Mouse (Mus musculus) MEL (cell line): ENCODE measurements around the gene Smc3. TPM values are rescaled to one million over a fixed set of nuclear protein-coding genes. Genes with fewer than 3 reads are reported as not detected.

Source experiments
- DNase-seq: peaks from one replicate; pipeline ENCODE4 v3.0.0; 2011; ENCODE audit warnings: low read depth, low spot score
- H3K27ac ChIP-seq: 2 replicates; pipeline ENCODE4 v1.5.1; 2012; ENCODE audit warnings: low read depth, mild to moderate bottlenecking, control low read depth, low read length, moderate library complexity; ENCODE audit not compliant: control insufficient read depth
- H3K27me3 ChIP-seq, 2 experiments: fragments of 150-350 bp in 1 of 2; sonication (generic) in 1 of 2; 2 replicates each; pipeline ENCODE4 v1.6.1; 2012; ENCODE audit warnings: low read length in 2 of 2, mild to moderate bottlenecking in 2 of 2, improper control_type of control experiment in 1 of 2, moderate library complexity in 1 of 2; ENCODE audit not compliant: insufficient read depth in 2 of 2, control insufficient read depth in 1 of 2
- H3K36me3 ChIP-seq, 2 experiments: 2 replicates each; pipeline ENCODE4 v1.6.1; 2012 to 2014; ENCODE audit warnings: low read length in 2 of 2, improper control_type of control experiment in 1 of 2, inconsistent platforms in 1 of 2, mild to moderate bottlenecking in 1 of 2; ENCODE audit not compliant: insufficient read depth in 2 of 2, control insufficient read depth in 1 of 2
- H3K4me1 ChIP-seq, 2 experiments: fragments of 150-350 bp in 1 of 2; sonication (generic) in 1 of 2; 2 replicates each; pipeline ENCODE4 v1.6.1; 2012; ENCODE audit warnings: low read length in 2 of 2, improper control_type of control experiment in 1 of 2, mild to moderate bottlenecking in 1 of 2; ENCODE audit not compliant: insufficient read depth in 2 of 2, control insufficient read depth in 1 of 2
- H3K4me3 ChIP-seq, 2 experiments: fragments of 150-350 bp in 1 of 2; sonication (generic) in 1 of 2; 2 replicates each; pipeline ENCODE4 v1.5.1; 2012; ENCODE audit warnings: low read depth in 2 of 2, low read length in 2 of 2, mild to moderate bottlenecking in 2 of 2, moderate library complexity in 2 of 2, control low read depth in 1 of 2, improper control_type of control experiment in 1 of 2; ENCODE audit not compliant: control insufficient read depth in 1 of 2, insufficient read depth in 1 of 2
- H3K79me2 ChIP-seq: 2 replicates; pipeline ENCODE4 v1.6.1; 2012; ENCODE audit warnings: mild to moderate bottlenecking, low read length, moderate library complexity; ENCODE audit not compliant: control insufficient read depth, poor library complexity, insufficient read depth
- H3K9ac ChIP-seq: 2 replicates; pipeline ENCODE4 v1.6.1; 2012; ENCODE audit warnings: low read depth, mild to moderate bottlenecking, control low read depth, low read length, moderate library complexity; ENCODE audit not compliant: control insufficient read depth, poor library complexity, severe bottlenecking
- H3K9me3 ChIP-seq: fragments of 150-350 bp; sonication (generic); replicated peaks from 2 replicates; pipeline ENCODE4 v1.6.1; 2012; ENCODE audit warnings: mild to moderate bottlenecking, low read length, improper control_type of control experiment, moderate library complexity; ENCODE audit not compliant: insufficient read depth
- BHLHE40 ChIP-seq: IDR thresholded peaks from 2 replicates; pipeline ENCODE4 v1.6.1; 2012; ENCODE audit warnings: low read depth, mild to moderate bottlenecking, inconsistent platforms, low read length, improper control_type of control experiment, borderline replicate concordance
- CHD2 ChIP-seq: IDR thresholded peaks from 2 replicates; pipeline ENCODE4 v1.6.1; 2011; ENCODE audit warnings: low read length, improper control_type of control experiment
- CTCF ChIP-seq, 3 experiments: IDR thresholded peaks in 2 of 3; conservative IDR thresholded peaks in 1 of 3; 2 replicates each; pipeline ENCODE4 v1.5.1; 2011 to 2012; ENCODE audit warnings: low read length in 3 of 3, low read depth in 2 of 3, mild to moderate bottlenecking in 2 of 3, improper control_type of control experiment in 1 of 3, inconsistent platforms in 1 of 3, mixed read lengths in 1 of 3, moderate library complexity in 1 of 3; ENCODE audit not compliant: control insufficient read depth in 1 of 3, insufficient read depth in 1 of 3, poor library complexity in 1 of 3, severe bottlenecking in 1 of 3
- E2F4 ChIP-seq: IDR thresholded peaks from 2 replicates; pipeline ENCODE4 v1.6.1; 2011; ENCODE audit warnings: low read depth, low read length, improper control_type of control experiment, borderline replicate concordance
- EP300 ChIP-seq, 2 experiments: IDR thresholded peaks; 2 replicates each; pipeline ENCODE4 v1.6.1; 2011; ENCODE audit warnings: improper control_type of control experiment in 2 of 2, low read length in 2 of 2, low read depth in 1 of 2, mild to moderate bottlenecking in 1 of 2
- ETS1 ChIP-seq: IDR thresholded peaks from 2 replicates; pipeline ENCODE4 v1.6.1; 2012; ENCODE audit warnings: low read depth, mild to moderate bottlenecking, inconsistent platforms, low read length, improper control_type of control experiment, moderate library complexity
- GATA1 ChIP-seq: IDR thresholded peaks from 2 replicates; pipeline ENCODE4 v1.6.1; 2011; ENCODE audit warnings: low read depth, low read length, improper control_type of control experiment
- HCFC1 ChIP-seq: IDR thresholded peaks from 2 replicates; pipeline ENCODE4 v1.6.1; 2012; ENCODE audit warnings: low read depth, mild to moderate bottlenecking, inconsistent platforms, low read length, improper control_type of control experiment, moderate library complexity
- JUND ChIP-seq: IDR thresholded peaks from 2 replicates; pipeline ENCODE4 v1.6.1; 2011; ENCODE audit warnings: low read depth, mild to moderate bottlenecking, improper control_type of control experiment, low read length
- MAZ ChIP-seq: IDR thresholded peaks from 2 replicates; pipeline ENCODE4 v1.6.1; 2012; ENCODE audit warnings: low read depth, mild to moderate bottlenecking, inconsistent platforms, low read length, improper control_type of control experiment
- MEF2A ChIP-seq: IDR thresholded peaks from 2 replicates; pipeline ENCODE4 v1.6.1; 2014; ENCODE audit warnings: low read depth, mild to moderate bottlenecking, inconsistent platforms, low read length, improper control_type of control experiment; ENCODE audit not compliant: poor library complexity, insufficient replicate concordance, severe bottlenecking; ENCODE audit errors: extremely low read depth
- MXI1 ChIP-seq: IDR thresholded peaks from 2 replicates; pipeline ENCODE4 v1.6.1; 2011; ENCODE audit warnings: mild to moderate bottlenecking, low read depth, low read length, improper control_type of control experiment
- NELFE ChIP-seq: IDR thresholded peaks from 2 replicates; pipeline ENCODE4 v1.6.1; 2011; ENCODE audit warnings: low read depth, low read length, improper control_type of control experiment
- NRF1 ChIP-seq: IDR thresholded peaks from 2 replicates; pipeline ENCODE4 v1.6.1; 2014; ENCODE audit warnings: low read depth, mild to moderate bottlenecking, inconsistent platforms, low read length, improper control_type of control experiment, moderate library complexity; ENCODE audit not compliant: poor library complexity, insufficient read depth, severe bottlenecking
- POLR2A ChIP-seq, 2 experiments: IDR thresholded peaks; 2 replicates each; pipeline ENCODE4 v1.6.1; 2011 to 2012; ENCODE audit warnings: low read length in 2 of 2, mild to moderate bottlenecking in 2 of 2, control low read depth in 1 of 2, improper control_type of control experiment in 1 of 2, low read depth in 1 of 2, moderate library complexity in 1 of 2; ENCODE audit not compliant: control insufficient read depth in 1 of 2, insufficient read depth in 1 of 2, poor library complexity in 1 of 2
- RCOR1 ChIP-seq: IDR thresholded peaks from 2 replicates; pipeline ENCODE4 v1.6.1; 2012; ENCODE audit warnings: low read depth, mild to moderate bottlenecking, inconsistent platforms, low read length, improper control_type of control experiment
- SIN3A ChIP-seq: IDR thresholded peaks from 2 replicates; pipeline ENCODE4 v1.6.1; 2012; ENCODE audit warnings: low read length, improper control_type of control experiment, inconsistent platforms
- TCF12 ChIP-seq: IDR thresholded peaks from 2 replicates; pipeline ENCODE4 v1.6.1; 2014; ENCODE audit warnings: low read depth, mild to moderate bottlenecking, inconsistent platforms, low read length, improper control_type of control experiment, moderate library complexity
- USF2 ChIP-seq, 2 experiments: IDR thresholded peaks; 2 replicates each; pipeline ENCODE4 v1.6.1; 2011 to 2012; ENCODE audit warnings: improper control_type of control experiment in 2 of 2, low read length in 2 of 2, borderline replicate concordance in 1 of 2, inconsistent platforms in 1 of 2, low read depth in 1 of 2, mild to moderate bottlenecking in 1 of 2; ENCODE audit not compliant: insufficient read depth in 1 of 2
- ZC3H11A ChIP-seq: IDR thresholded peaks from 2 replicates; pipeline ENCODE4 v1.6.1; 2012; ENCODE audit warnings: low read depth, mild to moderate bottlenecking, inconsistent platforms, low read length, improper control_type of control experiment
- ZNF384 ChIP-seq: IDR thresholded peaks from 2 replicates; pipeline ENCODE4 v1.6.1; 2012; ENCODE audit warnings: low read depth, mild to moderate bottlenecking, inconsistent platforms, low read length, improper control_type of control experiment
- polyA plus RNA-seq, 2 experiments: library from polyadenylated mRNA; stranded (reverse) in 1 of 2; unstranded in 1 of 2; fragments of >175 nt in 1 of 2; fragments of >200 nt in 1 of 2; gene quantifications; 2 replicates each; pipeline versions ENCODE4 v1.2.1 to v1.2.4; 2012; ENCODE audit warnings: low replicate concordance in 2 of 2, low read depth in 1 of 2; ENCODE audit not compliant: insufficient read length in 2 of 2, insufficient read depth in 1 of 2, missing spikeins in 1 of 2
- total RNA-seq: library from RNA; depleted of rRNA; stranded (reverse); fragments of 300-350 nt; gene quantifications from 2 replicates; pipeline ENCODE4 v1.2.3, GENCODE M21; 2012

The Smc3 gene
- total and polyA plus RNA-seq, 3 experiments, result 100 to 129 (median 118) TPM

DNA sequence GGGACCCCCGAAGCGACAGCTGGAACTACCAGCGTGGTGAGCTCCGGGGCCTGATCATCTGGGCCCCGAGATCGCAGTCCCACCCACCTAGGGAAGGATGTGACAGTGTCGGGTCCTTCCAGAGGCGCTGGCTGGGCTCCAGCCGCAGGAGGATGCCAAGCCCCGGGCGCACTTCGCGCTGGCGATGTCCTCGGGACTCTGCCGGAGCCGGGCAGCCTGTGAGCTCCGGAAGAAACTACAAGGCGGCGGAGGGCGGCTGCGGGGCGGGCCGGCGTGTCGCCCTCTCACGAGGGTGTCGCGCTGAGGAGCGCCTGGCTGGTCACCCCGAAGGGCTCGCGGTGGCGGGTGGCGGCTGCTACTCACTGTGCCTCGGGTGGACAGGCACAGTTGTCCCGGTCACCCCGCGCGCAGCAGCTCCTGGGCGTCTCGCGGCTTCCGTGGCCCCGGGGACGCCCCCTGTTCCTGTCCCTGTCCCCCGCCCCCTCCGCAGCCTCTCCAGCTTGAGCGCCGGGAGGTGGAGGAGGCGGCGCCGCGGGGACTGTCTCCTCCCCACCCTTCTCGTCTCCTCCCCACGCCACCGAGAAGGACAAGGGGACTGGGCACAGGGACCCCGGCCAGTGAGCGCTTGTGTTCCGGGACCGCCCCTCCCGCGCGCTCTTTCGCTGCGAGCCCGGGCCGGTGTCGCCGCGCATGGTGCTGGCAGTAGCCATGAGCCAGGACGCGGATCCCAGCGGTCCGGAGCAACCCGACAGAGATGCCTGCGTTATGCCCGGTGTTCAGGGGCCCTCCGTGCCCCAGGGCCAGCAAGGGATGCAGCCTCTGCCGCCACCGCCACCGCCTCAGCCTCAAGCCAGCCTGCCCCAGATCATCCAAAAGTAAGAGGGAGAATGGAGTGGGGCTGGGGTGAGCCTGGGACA, 76.8 kb downstream of the Smc3 start, which contains the start of gene Rbm20:
Gene Rbm20 (plus strand): TSS at position 589 of the 917 bp plus-strand sequence.
- H3K36me3 ChIP-seq, result no peaks in the 10 kb centered on the region
- peaks cover 7 to 24% of the 10 kb centered on the region in 2 experiments for H3K27me3 ChIP-seq
- H3K9me3 ChIP-seq, result no peaks in the 10 kb centered on the region
- no peak within 1 kb of the TSS for H3K9ac ChIP-seq
- TF ChIP-seq SIN3A (no peak), EP300 (IDR thresholded peaks at IDR 0.05; ENCODE audit: low read depth in 1 of 2, low read length in 2 of 2) (no peak), TCF12 (no peak), NELFE (no peak), CHD2 (no peak), USF2 (IDR thresholded peaks at IDR 0.05; ENCODE audit: borderline replicate concordance in 1 of 2, insufficient read depth in 1 of 2, low read depth in 1 of 2, low read length in 2 of 2) (no peak)
- H3K27ac ChIP-seq, result no peak within 1 kb of the TSS
- H3K4me3 ChIP-seq, result no peak within 1 kb of the TSS
- no peaks in the 10 kb centered on the region for H3K79me2 ChIP-seq
- H3K4me1 ChIP-seq, result 0 out of 4 replicates have a peak, but pooled peaks cover 0 to 4% of the 10 kb centered on the region in 2 experiments
- DNase-seq, result no peak

DNA sequence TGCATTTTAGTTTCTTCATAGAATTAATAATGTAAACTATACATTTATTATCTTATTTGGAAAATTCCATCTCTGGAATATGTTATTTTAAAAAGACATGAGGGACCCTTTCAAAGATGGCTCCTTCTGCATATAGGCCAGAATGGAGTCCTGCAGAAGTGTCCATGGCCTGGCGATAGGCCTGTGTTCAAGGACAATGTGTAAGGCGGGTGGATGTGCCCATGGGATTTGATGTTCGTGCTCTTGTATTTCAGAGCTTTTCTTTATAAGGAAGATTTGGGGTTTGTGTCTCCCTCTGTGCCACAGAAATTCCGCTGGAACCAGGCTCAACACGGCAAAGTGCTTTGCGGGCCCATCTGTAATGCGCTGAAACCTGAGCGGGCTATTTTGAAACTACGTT, 79.0 kb downstream of the Smc3 start:
- H3K4me1 ChIP-seq, result 0 out of 4 replicates have a peak, but pooled peaks cover 0 to 4% of the 10 kb centered on the region in 2 experiments
- no peak for DNase-seq

More for the DNA sequence above, 79.0 kb downstream of the Smc3 start:
- H3K27ac ChIP-seq, result no peak overlapping the region
- TF ChIP-seq ZC3H11A (no peak), CTCF (IDR thresholded peaks at IDR 0.05 in 2 of 3, conservative IDR thresholded peaks at IDR 0.05 in 1 of 3; ENCODE audit: control insufficient read depth in 1 of 3, insufficient read depth in 1 of 3, low read depth in 2 of 3, low read length in 3 of 3, poor library complexity in 1 of 3, severe bottlenecking in 1 of 3) (no peak), MXI1 (no peak), MAZ (no peak), JUND (no peak), BHLHE40 (no peak), ZNF384 (no peak), MEF2A (no peak), ETS1 (no peak), HCFC1 (no peak), E2F4 (no peak), NRF1 (no peak), GATA1 (no peak), RCOR1 (no peak), POLR2A (IDR thresholded peaks at IDR 0.05; ENCODE audit: control insufficient read depth in 1 of 2, insufficient read depth in 1 of 2, low read depth in 1 of 2, low read length in 2 of 2, poor library complexity in 1 of 2) (no peak), SIN3A (no peak)
- H3K27me3 ChIP-seq, result peaks cover 4 to 24% of the 10 kb centered on the region in 2 experiments
- no peaks in the 10 kb centered on the region for H3K36me3 ChIP-seq
- no peak overlapping the region for H3K9ac ChIP-seq
- H3K79me2 ChIP-seq, result no peaks in the 10 kb centered on the region
- H3K9me3 ChIP-seq, result no peaks in the 10 kb centered on the region
- H3K4me3 ChIP-seq, result no peak overlapping the region
